Mouse (Mus musculus): ENCODE measurements around the gene Fank1.

DNA sequence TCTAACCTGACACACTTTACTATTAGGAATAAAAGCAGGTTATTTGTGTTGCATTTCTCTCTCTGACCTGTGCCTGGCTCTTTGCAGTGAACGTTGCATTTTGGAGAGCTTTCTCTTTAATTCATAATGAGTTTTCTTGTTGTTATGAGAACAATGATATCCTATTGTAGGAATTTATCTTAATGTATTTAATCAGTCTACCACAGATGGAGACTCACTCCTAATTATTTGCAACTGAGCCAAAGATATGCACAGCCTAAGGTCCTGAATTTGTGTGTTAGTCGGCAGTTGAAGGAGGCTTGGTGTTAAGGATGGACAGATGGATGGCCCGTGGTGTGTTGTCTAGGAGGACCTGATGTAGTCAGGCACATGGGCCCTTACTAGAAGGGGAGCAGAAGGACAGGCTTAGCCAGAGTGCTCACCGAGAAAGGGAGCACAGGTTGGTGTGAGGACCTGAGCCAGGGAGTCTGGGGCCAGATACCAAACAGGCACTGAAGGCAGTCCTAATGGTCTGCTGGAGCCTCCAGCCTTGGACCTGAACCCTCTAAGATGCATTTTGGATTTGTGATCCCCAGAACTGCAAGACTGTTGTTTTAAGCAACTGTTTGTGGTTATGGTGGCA is 14.1 kb downstream of the Fank1 start:
- TF ChIP-seq CTCF (IDR thresholded peaks at IDR 0.05; ENCODE audit: low read depth) = no peak
- TF ChIP-seq EP300 (IDR thresholded peaks at IDR 0.05; ENCODE audit: low read depth) = no peak
